Mouse (Mus musculus): ENCODE results near the gene Olfr504.
"Not testable (repeated sequence)": the region's sequence is repeated elsewhere in the genome, so short reads cannot be mapped to it uniquely, and the experiment has no call there.

Gene Olfr504

GRCm38 (mm10) chr7:108565693-108566092 lies at the start of gene Olfr504:
Olfr504 (minus strand) TSS chr7:108565793.
- in situ Hi-C loops (cut with MboI, MseI): no loop called here

DNA sequence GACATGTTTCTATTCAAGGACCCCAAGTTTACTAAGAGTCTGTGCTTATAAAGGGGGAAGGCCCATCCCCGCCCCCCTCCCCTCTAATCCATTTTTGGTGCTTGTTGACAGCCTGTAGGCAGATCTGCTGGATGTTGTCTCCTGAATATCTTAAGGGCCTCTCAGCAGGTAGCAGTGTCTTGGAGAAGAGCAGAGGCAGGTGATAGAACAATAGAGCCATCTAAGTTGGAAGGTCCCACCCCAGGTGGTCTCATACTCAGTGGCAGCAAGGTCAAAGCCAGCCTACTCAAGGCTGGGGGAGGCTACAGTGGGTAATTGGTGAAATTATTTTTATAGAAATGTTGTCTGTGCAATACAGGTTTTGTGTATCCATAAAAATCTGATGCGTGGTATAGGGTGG lies 48.5 kb upstream of the Olfr504 start:
- in situ Hi-C loops (cut with MboI, MseI): no loop called here

GRCm38 (mm10) chr7:108610487-108610886 lies 44.9 kb upstream of the Olfr504 start, which contains the start of gene Olfr506:
Olfr506 (plus strand) TSS chr7:108610787.
- in situ Hi-C loops (cut with MboI, MseI): no loop called here

- in situ Hi-C loops (cut with MboI, MseI): not testable (repeated sequence)
These were observed 36.3 kb upstream of the Olfr504 start for GRCm38 (mm10) chr7:108601916-108602315.

DNA sequence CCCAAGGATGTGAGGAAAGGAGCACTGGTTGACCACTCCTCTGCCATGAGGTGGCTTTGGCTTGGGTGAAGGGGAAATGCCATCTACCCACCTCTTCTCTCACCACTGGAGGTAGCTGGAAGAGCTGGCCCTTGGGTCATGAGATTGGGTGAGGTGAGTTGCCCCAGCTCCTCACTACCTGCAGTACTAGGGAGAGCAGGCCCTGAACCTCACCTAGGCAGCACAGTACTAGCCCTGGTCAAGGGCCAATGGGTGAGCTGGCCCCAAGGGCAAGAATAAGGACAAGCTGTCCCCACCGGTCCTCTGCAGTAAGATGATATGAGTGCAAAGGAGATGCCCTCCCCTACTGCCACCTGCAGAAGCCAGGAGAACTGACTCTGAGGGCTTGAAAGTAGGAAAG lies 24.2 kb upstream of the Olfr504 start:
- in situ Hi-C loops (cut with MboI, MseI): no loop called here

GRCm38 (mm10) chr7:108544227-108544626 lies 21.4 kb downstream of the Olfr504 start, which contains the start of gene Olfr503:
Olfr503 (plus strand) TSS chr7:108544527.
- in situ Hi-C loops (cut with MboI, MseI): not testable (repeated sequence)

- in situ Hi-C loops (cut with MboI, MseI): no loop called here
These were observed 23.2 kb downstream of the Olfr504 start for GRCm38 (mm10) chr7:108542416-108542815.

DNA sequence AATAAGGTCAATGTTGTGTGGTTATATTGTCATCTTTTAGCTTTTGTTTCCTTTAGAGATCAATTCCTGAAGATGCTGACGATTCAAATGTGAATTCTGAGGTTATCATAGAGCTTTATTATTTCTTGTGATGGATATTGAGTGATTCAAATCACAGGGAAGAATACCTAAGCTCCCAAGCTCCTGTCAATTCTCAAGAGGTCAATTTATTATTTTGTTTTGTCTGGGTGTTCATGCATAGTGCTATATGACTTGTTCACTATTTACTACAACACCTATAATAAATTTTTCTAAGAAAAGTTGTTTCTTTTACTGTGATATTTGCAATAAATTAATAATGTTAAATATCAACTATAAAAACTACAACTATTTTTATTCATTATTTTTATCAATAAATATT lies 40.6 kb downstream of the Olfr504 start, which contains the start of gene Olfr502:
Olfr502 (minus strand) TSS at position 101 of the 400 bp plus-strand sequence.
- in situ Hi-C loops (cut with MboI, MseI): no loop called here
